Mouse (Mus musculus): ENCODE results near the gene Fkbp11. TPM values are rescaled to one million over a fixed set of nuclear protein-coding genes. Genes with fewer than 3 reads are reported as not detected.

Gene Fkbp11
- polyA plus RNA-seq, 1 experiment: not detected

GRCm38 (mm10) chr15:98742766-98743428 lies 14.9 kb upstream of the Fkbp11 start:
- Histone ChIP-seq H3K27ac (ENCODE audit: insufficient read depth, low read depth, low read length) (no peak overlapping the region), H3K4me1 (ENCODE audit: control insufficient read depth, insufficient read depth, low read length) (peaks cover 12% of the 10 kb centered on the region), H3K4me3 (ENCODE audit: insufficient read depth, low read length) (no peak overlapping the region)
- TF ChIP-seq CTCF (IDR thresholded peaks at IDR 0.05; ENCODE audit: low read depth, low read length) (no peak), POLR2A (IDR thresholded peaks at IDR 0.05; ENCODE audit: borderline replicate concordance, low read depth, low read length) (no peak)

GRCm38 (mm10) chr15:98740219-98740618 lies 12.2 kb upstream of the Fkbp11 start:
- no peak for TF ChIP-seq POLR2A (IDR thresholded peaks at IDR 0.05; ENCODE audit: borderline replicate concordance, low read depth, low read length)
- TF ChIP-seq CTCF (IDR thresholded peaks at IDR 0.05; ENCODE audit: low read depth, low read length): no peak
- no peak overlapping the region for H3K27ac ChIP-seq (ENCODE audit: insufficient read depth, low read depth, low read length)
- H3K4me3 ChIP-seq (ENCODE audit: insufficient read depth, low read length): no peak overlapping the region
- no peaks in the 10 kb centered on the region for H3K4me1 ChIP-seq (ENCODE audit: control insufficient read depth, insufficient read depth, low read length)

- no peak for TF ChIP-seq POLR2A (IDR thresholded peaks at IDR 0.05; ENCODE audit: borderline replicate concordance, low read depth, low read length)
- no peak for TF ChIP-seq CTCF (IDR thresholded peaks at IDR 0.05; ENCODE audit: low read depth, low read length)
- Histone ChIP-seq H3K4me1 (ENCODE audit: control insufficient read depth, insufficient read depth, low read length) (no peaks in the 10 kb centered on the region), H3K27ac (ENCODE audit: insufficient read depth, low read depth, low read length) (no peak overlapping the region)
These were observed 10.8 kb upstream of the Fkbp11 start for GRCm38 (mm10) chr15:98738796-98739195.

GRCm38 (mm10) chr15:98737881-98738280 lies 9.9 kb upstream of the Fkbp11 start:
- Histone ChIP-seq H3K4me3 (ENCODE audit: insufficient read depth, low read length) (no peak overlapping the region), H3K4me1 (ENCODE audit: control insufficient read depth, insufficient read depth, low read length) (no peaks in the 10 kb centered on the region), H3K27ac (ENCODE audit: insufficient read depth, low read depth, low read length) (no peak overlapping the region)
- no peak for TF ChIP-seq CTCF (IDR thresholded peaks at IDR 0.05; ENCODE audit: low read depth, low read length)
- TF ChIP-seq POLR2A (IDR thresholded peaks at IDR 0.05; ENCODE audit: borderline replicate concordance, low read depth, low read length): no peak

More at GRCm38 (mm10) chr15:98738796-98739195, 10.8 kb upstream of the Fkbp11 start:
- H3K4me3 ChIP-seq (ENCODE audit: insufficient read depth, low read length): no peak overlapping the region

- Histone ChIP-seq H3K4me1 (ENCODE audit: control insufficient read depth, insufficient read depth, low read length) (no peaks in the 10 kb centered on the region), H3K27ac (ENCODE audit: insufficient read depth, low read depth, low read length) (no peak overlapping the region), H3K4me3 (ENCODE audit: insufficient read depth, low read length) (no peak overlapping the region)
- TF ChIP-seq CTCF (IDR thresholded peaks at IDR 0.05; ENCODE audit: low read depth, low read length) (no peak), POLR2A (IDR thresholded peaks at IDR 0.05; ENCODE audit: borderline replicate concordance, low read depth, low read length) (no peak)
These were observed 8.5 kb upstream of the Fkbp11 start for GRCm38 (mm10) chr15:98736521-98736920.

- Histone ChIP-seq H3K4me1 (ENCODE audit: control insufficient read depth, insufficient read depth, low read length) (peaks cover 3% of the 10 kb centered on the region), H3K27ac (ENCODE audit: insufficient read depth, low read depth, low read length) (no peak overlapping the region), H3K4me3 (ENCODE audit: insufficient read depth, low read length) (no peak overlapping the region)
- TF ChIP-seq POLR2A (IDR thresholded peaks at IDR 0.05; ENCODE audit: borderline replicate concordance, low read depth, low read length): no peak
These were observed 6.1 kb upstream of the Fkbp11 start for GRCm38 (mm10) chr15:98733976-98734566.

GRCm38 (mm10) chr15:98733370-98733769 lies 5.4 kb upstream of the Fkbp11 start:
- H3K4me1 ChIP-seq (ENCODE audit: control insufficient read depth, insufficient read depth, low read length): peaks cover 7% of the 10 kb centered on the region
- no peak overlapping the region for H3K4me3 ChIP-seq (ENCODE audit: insufficient read depth, low read length)
- H3K27ac ChIP-seq (ENCODE audit: insufficient read depth, low read depth, low read length): no peak overlapping the region
- no peak for TF ChIP-seq POLR2A (IDR thresholded peaks at IDR 0.05; ENCODE audit: borderline replicate concordance, low read depth, low read length)
- TF ChIP-seq CTCF (IDR thresholded peaks at IDR 0.05; ENCODE audit: low read depth, low read length): no peak

- TF ChIP-seq CTCF (IDR thresholded peaks at IDR 0.05; ENCODE audit: low read depth, low read length) (no peak), POLR2A (IDR thresholded peaks at IDR 0.05; ENCODE audit: borderline replicate concordance, low read depth, low read length) (no peak)
- H3K4me3 ChIP-seq (ENCODE audit: insufficient read depth, low read length): no peak overlapping the region
- H3K27ac ChIP-seq (ENCODE audit: insufficient read depth, low read depth, low read length): no peak overlapping the region
- peaks cover 11% of the 10 kb centered on the region for H3K4me1 ChIP-seq (ENCODE audit: control insufficient read depth, insufficient read depth, low read length)
These were observed 4.1 kb upstream of the Fkbp11 start for GRCm38 (mm10) chr15:98732006-98732531.

GRCm38 (mm10) chr15:98730790-98731189 lies 2.8 kb upstream of the Fkbp11 start:
- Histone ChIP-seq H3K4me1 (ENCODE audit: control insufficient read depth, insufficient read depth, low read length) (peaks cover 15% of the 10 kb centered on the region), H3K4me3 (ENCODE audit: insufficient read depth, low read length) (no peak overlapping the region), H3K27ac (ENCODE audit: insufficient read depth, low read depth, low read length) (no peak overlapping the region)
- TF ChIP-seq CTCF (IDR thresholded peaks at IDR 0.05; ENCODE audit: low read depth, low read length) (no peak), POLR2A (IDR thresholded peaks at IDR 0.05; ENCODE audit: borderline replicate concordance, low read depth, low read length) (no peak)

- H3K4me1 ChIP-seq (ENCODE audit: control insufficient read depth, insufficient read depth, low read length): peaks cover 15% of the 10 kb centered on the region
- TF ChIP-seq POLR2A (IDR thresholded peaks at IDR 0.05; ENCODE audit: borderline replicate concordance, low read depth, low read length) (no peak), CTCF (IDR thresholded peaks at IDR 0.05; ENCODE audit: low read depth, low read length) (no peak)
- H3K27ac ChIP-seq (ENCODE audit: insufficient read depth, low read depth, low read length): no peak overlapping the region
- H3K4me3 ChIP-seq (ENCODE audit: insufficient read depth, low read length): no peak overlapping the region
These were observed 2.0 kb upstream of the Fkbp11 start for GRCm38 (mm10) chr15:98729791-98730545.

Measured in bone marrow macrophage, adult 2 months (primary cell).